15 mouse cellular contexts compared by ENCODE assay signal in the genomic region with DNA sequence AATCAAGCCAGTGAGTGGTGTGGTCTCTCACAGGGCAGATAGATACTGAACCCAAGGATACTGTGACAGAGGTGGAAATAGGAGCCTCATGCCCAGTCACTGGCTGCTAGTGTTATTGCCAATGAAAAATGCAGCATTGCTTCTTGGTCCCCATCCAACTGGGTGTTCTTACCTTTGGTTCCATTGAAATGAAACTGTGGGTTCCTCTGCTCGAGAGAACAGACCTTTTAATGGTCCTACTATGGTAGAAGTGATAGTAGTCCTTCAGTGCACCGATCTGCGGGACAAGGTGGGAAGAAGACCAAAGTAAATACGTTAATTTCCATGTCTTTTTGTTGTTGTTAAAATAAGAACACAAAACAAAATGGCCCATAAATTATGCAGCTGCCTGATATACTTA. TPM values are rescaled to one million over a fixed set of nuclear protein-coding genes. Genes with fewer than 3 reads are reported as not detected.
"Had no signal": no experiment of that assay in that cellular context is flagged by ENCODE, and none has a peak within 500 bp of the region (broad histone marks: within the 10 kb centered on the region; RNA-seq: fewer than 3 reads in every experiment).

No protein-coding gene starts in this region.

- DNase-seq: liver, postnatal 0 days; lung, adult 2 months; lung, postnatal 14 days; lung, postnatal 4 days; retina, postnatal 1 day; right cerebral cortex, adult 18-20 months; right cerebral cortex, postnatal 25 days; right cerebral cortex, postnatal 4 days; spleen, adult 18-20 months; thymus, adult 18-20 months; thymus, postnatal 14 days; thymus, postnatal 4 days had no signal

RNA-seq across cellular contexts. Expression of gene Pcsk5, which starts 44.0 kb away (rescaled TPM):
- total RNA-seq: megakaryocyte, adult 5-6 weeks; megakaryocyte-erythroid progenitor cell, adult 5-6 weeks had no signal
- polyA plus RNA-seq: myocyte had no signal
